Mouse (Mus musculus): ENCODE data around the gene Ncmap.

- TF ChIP-seq CTCF (IDR thresholded peaks at IDR 0.05; ENCODE audit: low read depth) (no peak), EP300 (IDR thresholded peaks at IDR 0.05; ENCODE audit: low read depth) (peak; percentile 54; the same call in 1 of the 2 replicates)
Measured at GRCm38 (mm10) chr4:135353794-135354450, 44.1 kb downstream of the Ncmap start.
